Comparison of ENCODE assay signal across 7 mouse cellular contexts in genomic region chr2:167318981-167319380, GRCm38 (mm10). TPM values are rescaled to one million over a fixed set of nuclear protein-coding genes. Genes with fewer than 3 reads are reported as not detected.
DNase-seq lines count a peak whose midpoint lies in the region; ATAC-seq lines count a peak whose summit lies in the region.

No protein-coding gene starts in this region.

- DNase-seq in brain, adult 2 months (ENCODE audit: low read depth, low spot score): peak; percentile 26
- peak; percentile 65 to 82 for DNase-seq in kidney, postnatal 36 days
- DNase-seq in Muller cell, postnatal 12 days (ENCODE audit: inconsistent ontology term): no peak
- DNase-seq in spleen, postnatal 4 days (ENCODE audit: low spot score in 2 of 2): no peak

- ATAC-seq in heart, embryonic 12.5 days (ENCODE audit: insufficient number of reproducible peaks, low FRiP score): peak; percentile 11; the same call in 1 of the 2 replicates
- peak; percentile 84 for ATAC-seq in monocyte, adult 5-6 weeks (replicated peaks; ENCODE audit: insufficient number of reproducible peaks, low FRiP score, low TSS enrichment, poor library complexity, severe bottlenecking)
- no peak for ATAC-seq in midbrain, embryonic 15.5 days (replicated peaks)

- 23% methylated on average over 5 of the region's 5 CpGs for WGBS in heart, embryonic 12.5 days
- 68% methylated on average over 5 of the region's 5 CpGs for WGBS in midbrain, embryonic 15.5 days

- H3K4me1 ChIP-seq in heart, embryonic 12.5 days (replicated peaks): peaks cover 71% of the 10 kb centered on the region
- H3K4me1 ChIP-seq in midbrain, embryonic 15.5 days: peaks cover 20% of the 10 kb centered on the region

- no peaks in the 10 kb centered on the region for H3K36me3 ChIP-seq in heart, embryonic 12.5 days
- H3K36me3 ChIP-seq in midbrain, embryonic 15.5 days (replicated peaks): no peaks in the 10 kb centered on the region

- H3K27ac ChIP-seq in heart, embryonic 12.5 days (ENCODE audit: poor library complexity, severe bottlenecking): peak overlapping the region; percentile 52; the same call in 1 of the 2 replicates
- H3K27ac ChIP-seq in midbrain, embryonic 15.5 days: no peak overlapping the region

- no peaks in the 10 kb centered on the region for H3K9me3 ChIP-seq in heart, embryonic 12.5 days (replicated peaks)
- H3K9me3 ChIP-seq in midbrain, embryonic 15.5 days: no peaks in the 10 kb centered on the region

- no peaks in the 10 kb centered on the region for H3K27me3 ChIP-seq in heart, embryonic 12.5 days (replicated peaks)
- no peaks in the 10 kb centered on the region for H3K27me3 ChIP-seq in midbrain, embryonic 15.5 days (replicated peaks)

- no peak overlapping the region for H3K4me3 ChIP-seq in heart, embryonic 12.5 days
- no peak overlapping the region for H3K4me3 ChIP-seq in midbrain, embryonic 15.5 days

- no peak overlapping the region for H3K4me2 ChIP-seq in heart, embryonic 12.5 days
- no peak overlapping the region for H3K4me2 ChIP-seq in midbrain, embryonic 15.5 days

- H3K9ac ChIP-seq in heart, embryonic 12.5 days: no peak overlapping the region
- H3K9ac ChIP-seq in midbrain, embryonic 15.5 days: no peak overlapping the region

RNA-seq across cellular contexts. Expression of gene B4galt5, which starts 30.0 kb away (rescaled TPM):
- polyA plus RNA-seq in heart, embryonic 12.5 days (2016; fragmentation: Nextera tagmentation; extraction: Ambion mirVana): 14.9 and 21.1 TPM in 2 replicates
- total RNA-seq in monocyte, adult 5-6 weeks (2017): 107 to 198 TPM (median 140 TPM) in 3 replicates
- polyA plus RNA-seq in midbrain, embryonic 15.5 days (2015; fragmentation: Nextera tagmentation; extraction: Ambion mirVana): 28.3 and 31.8 TPM in 2 replicates

Comparison
In these comparisons a context has a peak if more than half of its experiments do, and no peak if none do; other contexts are left out.
1. DNase-seq: peak in brain, adult 2 months (single experiment) and kidney, postnatal 36 days (2 of 2); none in Muller cell, postnatal 12 days (single experiment) and spleen, postnatal 4 days (0 of 2).